Mouse (Mus musculus) intestine, embryonic 15.5 days (tissue): ENCODE measurements around the gene Wwp2. TPM values are rescaled to one million over a fixed set of nuclear protein-coding genes. Genes with fewer than 3 reads are reported as not detected.

ENCODE experiments used
- ATAC-seq: fragments of 200-750 bp; cut with Nextera tagmentation; 2 replicates; pipeline ENCODE4 v1.8.0; 2017; ENCODE audit warnings: moderate TSS enrichment, moderate library complexity
- H3K27ac ChIP-seq: fragments of 300-500 bp; sonication (generic); 2 replicates; pipeline ENCODE4 v1.5.1; 2015; ENCODE audit warnings: mild to moderate bottlenecking, inconsistent platforms
- H3K27me3 ChIP-seq: fragments of 300-500 bp; sonication (generic); replicated peaks from 2 replicates; pipeline ENCODE4 v1.6.1; 2015; ENCODE audit warnings: inconsistent platforms
- H3K36me3 ChIP-seq: fragments of 300-500 bp; sonication (generic); 2 replicates; pipeline ENCODE4 v1.6.1; 2015; ENCODE audit warnings: inconsistent platforms
- H3K4me1 ChIP-seq: fragments of 300-500 bp; sonication (generic); replicated peaks from 2 replicates; pipeline ENCODE4 v1.6.1; 2015; ENCODE audit warnings: inconsistent platforms
- H3K4me2 ChIP-seq: fragments of 300-500 bp; sonication (generic); replicated peaks from 2 replicates; pipeline ENCODE4 v1.6.1; 2015; ENCODE audit warnings: mild to moderate bottlenecking, inconsistent platforms
- H3K4me3 ChIP-seq: fragments of 300-500 bp; sonication (generic); replicated peaks from 2 replicates; pipeline ENCODE4 v1.5.1; 2015; ENCODE audit warnings: inconsistent platforms
- H3K9ac ChIP-seq: fragments of 300-500 bp; sonication (generic); 2 replicates; pipeline ENCODE4 v1.6.1; 2015; ENCODE audit warnings: inconsistent platforms
- H3K9me3 ChIP-seq: fragments of 300-500 bp; sonication (generic); 2 replicates; pipeline ENCODE4 v1.6.1; 2016; ENCODE audit warnings: inconsistent platforms
- whole genome bisulfite sequencing: fragments of 180-500 bp; shearing (Covaris S2); methylation state at CpG from one replicate; pipeline ENCODE4 v1.1.7; 2015; 5-methylcytosine and 5-hydroxymethylcytosine counted together
- polyA plus RNA-seq: library from polyadenylated mRNA; unstranded; fragments of >200 nt; fragmentation: Nextera tagmentation; extraction: Ambion mirVana; gene quantifications from 2 replicates; pipeline ENCODE4 v1.2.1, GENCODE M21; 2015

The Wwp2 gene
- polyA plus RNA-seq, 1 experiment from 2014 or later = 39.2 TPM

DNA sequence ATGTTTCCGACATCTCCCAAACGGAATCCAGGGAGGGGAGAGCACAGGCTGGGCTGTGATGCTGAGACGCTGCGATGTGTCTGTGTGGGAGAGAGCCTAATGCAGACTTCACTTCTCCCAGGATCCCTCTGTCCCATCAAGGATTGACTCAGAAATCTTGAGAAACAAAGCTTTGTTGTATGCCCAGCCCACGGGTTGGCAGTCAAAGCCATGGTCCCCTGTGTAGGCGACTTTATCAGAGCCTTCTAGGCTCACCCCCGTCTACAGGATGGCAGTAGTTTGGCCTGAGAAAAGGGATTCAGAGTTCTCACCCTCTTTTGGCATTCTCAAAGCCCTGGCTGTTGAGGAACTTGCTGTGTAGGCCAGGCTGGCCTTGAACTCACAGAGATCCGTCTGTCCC is 142.4 kb downstream of the Wwp2 start:
- Histone ChIP-seq H3K4me2 (no peak overlapping the region), H3K9me3 (no peaks in the 10 kb centered on the region), H3K36me3 (peaks cover 31% of the 10 kb centered on the region), H3K27ac (no peak overlapping the region), H3K4me1 (0 out of 2 replicates have a peak, but pooled peaks cover 2% of the 10 kb centered on the region), H3K9ac (no peak overlapping the region), H3K27me3 (no peaks in the 10 kb centered on the region), H3K4me3 (no peak overlapping the region)
- WGBS = 83% methylated on average over 8 of the region's 8 CpGs
- no peak for ATAC-seq

DNA sequence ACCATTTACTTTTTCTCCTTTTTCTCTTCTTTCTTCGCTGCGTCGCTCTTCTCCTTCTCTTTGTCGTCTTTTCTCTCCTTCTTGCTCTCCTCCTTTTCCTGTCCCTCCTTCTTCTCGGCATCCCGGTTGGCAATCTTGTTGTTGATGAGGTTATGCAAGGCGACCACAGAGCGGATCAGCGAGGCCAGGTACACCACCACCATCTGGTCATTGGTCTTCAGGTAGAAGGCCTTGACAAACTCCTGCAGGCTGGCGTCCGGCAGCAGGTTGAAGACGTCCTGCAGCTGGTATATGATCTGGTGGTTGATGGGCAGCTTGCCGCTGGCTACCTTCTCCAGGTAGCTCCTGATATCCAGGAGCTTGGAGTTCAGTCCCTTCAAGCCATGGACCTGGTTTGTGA is 144.7 kb downstream of the Wwp2 start:
- no peak overlapping the region for H3K4me2 ChIP-seq
- H3K9ac ChIP-seq = no peak overlapping the region
- H3K9me3 ChIP-seq = no peaks in the 10 kb centered on the region
- H3K4me1 ChIP-seq = 0 out of 2 replicates have a peak, but pooled peaks cover 4% of the 10 kb centered on the region
- H3K36me3 ChIP-seq = peaks cover 46% of the 10 kb centered on the region
- 93% methylated on average over 13 of the region's 13 CpGs for WGBS
- no peak overlapping the region for H3K27ac ChIP-seq
- H3K27me3 ChIP-seq = no peaks in the 10 kb centered on the region
- no peak overlapping the region for H3K4me3 ChIP-seq
- no peak for ATAC-seq

DNA sequence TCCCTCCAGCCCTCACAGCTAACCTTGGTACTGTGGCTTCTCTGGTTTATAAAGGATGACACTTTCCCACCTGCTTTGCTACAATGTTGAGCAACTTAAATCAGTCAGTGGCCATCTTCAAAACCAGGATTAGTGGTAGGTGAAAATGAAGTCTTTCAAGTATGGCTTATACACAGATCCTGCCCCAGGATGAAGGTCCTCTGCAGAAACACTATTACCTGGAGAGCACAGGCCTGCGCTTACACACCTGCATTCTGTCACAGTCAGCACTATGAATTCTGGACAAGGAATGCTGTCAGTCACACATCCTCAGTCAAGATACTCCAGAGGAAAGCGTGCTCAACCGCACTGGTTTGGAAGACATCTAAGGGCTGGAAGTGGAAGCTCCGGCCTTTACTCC is 145.4 kb downstream of the Wwp2 start:
- WGBS = 96% methylated on average over 4 of the region's 4 CpGs
- H3K27ac ChIP-seq = no peak overlapping the region

DNA sequence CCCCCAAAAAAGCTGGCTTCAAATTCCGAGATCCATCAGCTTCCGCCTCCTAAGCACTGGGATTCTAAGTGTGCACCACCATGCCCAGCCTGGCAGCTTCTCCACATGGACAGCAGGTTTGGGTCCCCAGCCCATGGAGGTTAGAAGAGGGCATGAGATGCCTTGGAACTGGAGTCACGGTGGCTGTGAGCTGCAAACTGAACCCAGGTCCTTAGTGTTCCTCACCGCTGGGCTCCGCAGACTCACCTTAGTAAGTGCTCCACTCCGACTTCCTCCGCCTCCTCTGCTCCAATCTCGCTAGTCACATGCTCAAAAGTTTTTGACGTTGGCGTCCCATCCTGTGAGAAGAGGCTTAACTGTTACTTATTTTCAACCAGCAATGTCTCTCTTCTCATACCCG is 146.0 kb downstream of the Wwp2 start:
- ATAC-seq = no peak
- H3K4me2 ChIP-seq = no peak overlapping the region
- WGBS = 92% methylated on average over 11 of the region's 11 CpGs
- no peaks in the 10 kb centered on the region for H3K27me3 ChIP-seq
- H3K9ac ChIP-seq = no peak overlapping the region
- no peak overlapping the region for H3K27ac ChIP-seq
- H3K36me3 ChIP-seq = peaks cover 46% of the 10 kb centered on the region
- no peaks in the 10 kb centered on the region for H3K9me3 ChIP-seq
- H3K4me1 ChIP-seq = 0 out of 2 replicates have a peak, but pooled peaks cover 2% of the 10 kb centered on the region
- H3K4me3 ChIP-seq = no peak overlapping the region

More for the DNA sequence above, 145.4 kb downstream of the Wwp2 start:
- no peak for ATAC-seq
- H3K4me2 ChIP-seq = no peak overlapping the region
- H3K9ac ChIP-seq = no peak overlapping the region
- no peaks in the 10 kb centered on the region for H3K27me3 ChIP-seq
- no peak overlapping the region for H3K4me3 ChIP-seq
- H3K4me1 ChIP-seq = 0 out of 2 replicates have a peak, but pooled peaks cover 3% of the 10 kb centered on the region
- H3K9me3 ChIP-seq = no peaks in the 10 kb centered on the region
- peaks cover 46% of the 10 kb centered on the region for H3K36me3 ChIP-seq

GRCm38 (mm10) chr8:107587429-107587994 is 151.3 kb downstream of the Wwp2 start:
- Histone ChIP-seq H3K9me3 (no peaks in the 10 kb centered on the region), H3K9ac (peak overlapping the region; percentile 89), H3K4me1 (0 out of 2 replicates have a peak, but pooled peaks cover 2% of the 10 kb centered on the region), H3K27ac (peak overlapping the region; percentile 72), H3K4me2 (peak overlapping the region; percentile 71), H3K36me3 (peaks cover 26% of the 10 kb centered on the region), H3K27me3 (no peaks in the 10 kb centered on the region), H3K4me3 (peak overlapping the region; percentile 84)
- WGBS = 1% methylated on average over 17 of the region's 17 CpGs
- ATAC-seq = peak; percentile 67

DNA sequence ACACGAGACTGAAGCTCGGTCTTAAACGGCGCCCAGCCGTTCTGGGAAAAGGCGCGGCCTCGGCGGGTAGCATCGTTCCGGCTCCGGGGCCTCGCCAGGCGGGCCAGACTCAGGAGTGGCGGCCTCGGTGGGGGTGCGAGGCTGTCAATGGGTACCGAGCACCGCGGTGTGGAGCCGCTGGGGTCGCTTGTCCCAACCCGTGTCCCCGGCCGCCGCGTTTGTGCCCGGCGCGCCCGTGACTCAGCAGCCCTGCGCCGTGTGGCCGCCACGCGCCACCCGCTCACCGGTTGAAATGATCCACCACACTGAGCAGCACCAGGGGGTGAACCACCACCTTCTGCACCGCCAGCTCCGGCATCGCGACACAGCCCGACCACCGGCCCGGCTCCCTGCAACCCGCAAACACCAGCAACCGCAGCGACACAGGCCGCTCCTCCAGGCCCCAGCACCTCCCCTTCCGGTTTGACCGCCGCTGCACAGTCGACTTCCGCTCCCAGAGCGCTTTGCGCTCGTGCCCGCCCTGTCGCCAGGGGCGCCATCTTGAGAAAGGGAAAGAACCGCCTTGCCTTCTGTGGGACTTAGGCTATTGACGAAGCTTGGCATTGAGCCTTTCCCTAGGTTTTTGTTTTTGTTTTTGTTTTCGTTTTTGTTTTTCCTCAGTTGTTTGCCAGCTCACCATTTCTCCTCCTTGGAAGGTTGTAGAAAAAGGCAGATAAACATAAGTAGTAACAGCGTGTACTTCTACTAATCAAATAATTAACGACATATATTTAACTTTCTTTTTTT is 152.0 kb downstream of the Wwp2 start, which contains the start of gene Psmd7:
TSS of gene Psmd7 (minus strand) at position 470 of the 786 bp plus-strand sequence.
- H3K36me3 ChIP-seq = peaks cover 19% of the 10 kb centered on the region
- H3K4me2 ChIP-seq = peak within 1 kb of the TSS; percentile 71
- H3K4me3 ChIP-seq = peak within 1 kb of the TSS; percentile 84
- peak within 1 kb of the TSS; percentile 89 for H3K9ac ChIP-seq
- WGBS = 2% methylated on average over 64 of the region's 65 CpGs
- 0 out of 2 replicates have a peak, but pooled peaks cover 2% of the 10 kb centered on the region for H3K4me1 ChIP-seq
- H3K27me3 ChIP-seq = no peaks in the 10 kb centered on the region
- peak within 1 kb of the TSS; percentile 72 for H3K27ac ChIP-seq
- ATAC-seq = peak; percentile 97
- H3K9me3 ChIP-seq = no peaks in the 10 kb centered on the region

DNA sequence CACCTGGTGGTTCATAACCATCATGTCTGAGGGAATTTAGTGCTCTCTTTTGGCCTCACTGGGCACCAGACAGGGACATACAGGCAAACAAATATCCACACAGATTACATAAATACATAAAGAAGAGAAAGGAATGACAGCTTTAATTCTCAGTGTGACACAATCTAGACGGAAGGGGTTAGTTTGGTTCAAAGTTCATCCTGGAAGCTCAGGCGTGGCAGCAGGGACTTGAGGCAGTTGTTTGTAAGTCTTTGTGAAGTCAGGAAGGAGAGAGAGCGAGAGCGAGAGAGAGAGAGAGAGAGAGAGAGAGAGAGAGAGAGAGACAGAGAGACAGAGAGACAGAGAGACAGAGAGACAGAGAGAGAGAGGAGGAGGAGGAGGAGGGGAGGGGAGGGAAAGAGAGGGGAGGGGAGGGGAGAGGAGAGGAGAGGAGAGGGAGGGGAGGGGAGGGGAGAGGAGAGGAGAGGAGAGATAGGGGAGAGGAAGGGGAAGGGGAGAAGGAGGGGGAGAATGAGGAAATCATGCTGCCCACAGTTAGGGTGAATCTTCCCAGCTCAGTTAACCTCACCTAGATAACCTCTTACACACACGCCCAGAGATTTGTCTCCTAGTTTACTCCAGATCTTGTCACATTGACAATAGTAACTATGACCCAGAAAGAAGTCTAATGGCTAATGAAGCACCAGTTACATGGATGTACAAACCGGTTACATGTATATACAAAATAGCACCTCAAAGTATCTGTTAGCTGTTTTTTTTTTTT is 158.0 kb downstream of the Wwp2 start:
- Histone ChIP-seq H3K4me1 (no peaks in the 10 kb centered on the region), H3K27ac (no peak overlapping the region), H3K4me3 (no peak overlapping the region), H3K27me3 (no peaks in the 10 kb centered on the region), H3K9me3 (no peaks in the 10 kb centered on the region), H3K36me3 (no peaks in the 10 kb centered on the region), H3K9ac (no peak overlapping the region), H3K4me2 (no peak overlapping the region)
- WGBS = 64% methylated on average over 6 of the region's 6 CpGs
- ATAC-seq = peak; percentile 63

- Histone ChIP-seq H3K36me3 (no peaks in the 10 kb centered on the region), H3K27me3 (no peaks in the 10 kb centered on the region), H3K9ac (no peak overlapping the region), H3K27ac (no peak overlapping the region), H3K9me3 (no peaks in the 10 kb centered on the region), H3K4me1 (no peaks in the 10 kb centered on the region), H3K4me2 (no peak overlapping the region), H3K4me3 (no peak overlapping the region)
- no peak for ATAC-seq
- 75% methylated on average over 6 of the region's 6 CpGs for WGBS
Measured at GRCm38 (mm10) chr8:107594817-107595216, 158.7 kb downstream of the Wwp2 start.

DNA sequence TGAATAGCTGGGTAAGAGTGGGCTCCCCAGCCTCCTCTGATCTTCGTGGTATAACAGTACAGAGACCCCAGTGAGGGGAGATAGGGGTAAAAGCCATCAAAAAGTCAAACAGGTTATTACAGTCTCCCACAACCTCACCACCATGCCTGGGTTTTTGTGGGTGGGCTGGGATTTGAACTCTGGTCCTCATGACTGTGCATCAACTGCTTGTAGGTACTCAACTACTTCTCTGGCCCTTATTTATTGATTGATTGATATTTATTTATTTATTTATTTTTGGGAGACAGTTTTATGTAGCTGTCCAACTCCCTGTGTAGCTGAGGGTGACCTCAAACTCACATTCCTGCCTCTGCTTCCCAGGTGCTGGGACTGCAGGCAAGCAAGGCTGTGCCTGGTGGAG is 161.6 kb downstream of the Wwp2 start:
- WGBS = 69% methylated on average over 1 of the region's 1 CpGs

DNA sequence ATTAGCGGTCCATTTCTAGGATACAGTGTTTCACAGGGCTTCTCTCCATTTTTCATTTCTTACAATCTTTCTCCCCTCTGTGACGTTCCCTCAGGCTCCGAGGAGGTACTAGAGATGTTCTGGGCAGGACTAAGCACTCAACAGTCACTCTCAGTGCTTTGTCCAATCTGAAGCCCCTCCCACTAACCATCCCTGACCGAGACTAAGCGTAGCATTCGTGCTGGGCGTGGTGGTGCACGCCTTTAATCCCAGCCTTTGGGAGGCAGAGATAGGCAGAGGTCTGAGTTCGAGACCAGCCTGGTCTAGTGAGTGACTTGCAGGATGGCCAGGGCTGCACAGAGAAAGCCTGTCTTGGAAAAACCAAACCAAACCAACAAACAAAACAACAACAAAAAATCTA is 163.5 kb downstream of the Wwp2 start:
- 79% methylated on average over 9 of the region's 9 CpGs for WGBS
- no peak for ATAC-seq
- no peaks in the 10 kb centered on the region for H3K9me3 ChIP-seq

More for the DNA sequence above, 161.6 kb downstream of the Wwp2 start:
- Histone ChIP-seq H3K9me3 (no peaks in the 10 kb centered on the region), H3K36me3 (no peaks in the 10 kb centered on the region), H3K27me3 (no peaks in the 10 kb centered on the region), H3K4me2 (no peak overlapping the region), H3K9ac (no peak overlapping the region), H3K4me3 (no peak overlapping the region), H3K4me1 (no peaks in the 10 kb centered on the region), H3K27ac (no peak overlapping the region)
- no peak for ATAC-seq

GRCm38 (mm10) chr8:107603026-107603425 is 166.9 kb downstream of the Wwp2 start:
- Histone ChIP-seq H3K4me2 (no peak overlapping the region), H3K9me3 (no peaks in the 10 kb centered on the region), H3K36me3 (no peaks in the 10 kb centered on the region), H3K27ac (no peak overlapping the region), H3K27me3 (no peaks in the 10 kb centered on the region), H3K4me1 (no peaks in the 10 kb centered on the region), H3K4me3 (no peak overlapping the region), H3K9ac (no peak overlapping the region)
- no peak for ATAC-seq
- 3% methylated on average over 7 of the region's 7 CpGs for WGBS

More for the DNA sequence above, 163.5 kb downstream of the Wwp2 start:
- Histone ChIP-seq H3K9ac (no peak overlapping the region), H3K4me3 (no peak overlapping the region), H3K27me3 (no peaks in the 10 kb centered on the region), H3K36me3 (no peaks in the 10 kb centered on the region), H3K4me1 (no peaks in the 10 kb centered on the region), H3K4me2 (no peak overlapping the region), H3K27ac (no peak overlapping the region)
